Mouse (Mus musculus) MEL (cell line): ENCODE results near the gene Hs1bp3.

Experiments used
- MAFK ChIP-seq: IDR thresholded peaks from 2 replicates; pipeline ENCODE4 v1.6.1; 2011; ENCODE audit warnings: low read depth, mild to moderate bottlenecking, low read length, improper control_type of control experiment, borderline replicate concordance
- MYB ChIP-seq: IDR thresholded peaks from 2 replicates; pipeline ENCODE4 v1.6.1; 2011; ENCODE audit warnings: mild to moderate bottlenecking, low read depth, low read length, improper control_type of control experiment

GRCm38 (mm10) chr12:8273471-8274171 lies 39.6 kb upstream of the Hs1bp3 start:
- TF ChIP-seq MAFK (no peak), MYB (no peak)
